Mouse (Mus musculus) forebrain, embryonic 12.5 days (tissue): ENCODE measurements around the gene Las1l. TPM values are rescaled to one million over a fixed set of nuclear protein-coding genes. Genes with fewer than 3 reads are reported as not detected.
"Not testable (repeated sequence)": the region's sequence is repeated elsewhere in the genome, so short reads cannot be mapped to it uniquely, and the experiment has no call there.

ENCODE experiments used
- ATAC-seq: fragments of 200-750 bp; cut with Nextera tagmentation; 2 replicates; pipeline ENCODE4 v1.8.0; 2017; ENCODE audit warnings: moderate TSS enrichment; ENCODE audit not compliant: low FRiP score
- H3K27ac ChIP-seq: fragments of 300-500 bp; sonication (generic); 2 replicates; pipeline ENCODE4 v1.5.1; 2016; ENCODE audit warnings: mild to moderate bottlenecking
- H3K27me3 ChIP-seq: fragments of 300-500 bp; sonication (generic); 2 replicates; pipeline ENCODE4 v1.6.1; 2016; ENCODE audit warnings: mild to moderate bottlenecking
- H3K36me3 ChIP-seq: fragments of 300-500 bp; sonication (generic); replicated peaks from 2 replicates; pipeline ENCODE4 v1.6.1; 2016; ENCODE audit warnings: mild to moderate bottlenecking
- H3K4me1 ChIP-seq: fragments of 300-500 bp; sonication (generic); 2 replicates; pipeline ENCODE4 v1.6.1; 2016
- H3K4me2 ChIP-seq: fragments of 300-500 bp; sonication (generic); 2 replicates; pipeline ENCODE4 v1.6.1; 2016; ENCODE audit warnings: mild to moderate bottlenecking, moderate library complexity
- H3K4me3 ChIP-seq: fragments of 300-500 bp; sonication (generic); replicated peaks from 2 replicates; pipeline ENCODE4 v1.5.1; 2016; ENCODE audit warnings: mild to moderate bottlenecking
- H3K9ac ChIP-seq: fragments of 300-500 bp; sonication (generic); 2 replicates; pipeline ENCODE4 v1.6.1; 2016; ENCODE audit warnings: mild to moderate bottlenecking
- H3K9me3 ChIP-seq: fragments of 300-500 bp; sonication (generic); 2 replicates; pipeline ENCODE4 v1.6.1; 2016
- WGBS: fragments of 180-500 bp; shearing (Covaris S2); methylation state at CpG from one replicate; pipeline ENCODE4 v1.1.7; 2016; 5-methylcytosine and 5-hydroxymethylcytosine counted together
- polyA plus RNA-seq: library from polyadenylated mRNA; unstranded; fragments of >200 nt; fragmentation: Nextera tagmentation; extraction: Ambion mirVana; gene quantifications from 2 replicates; pipeline ENCODE4 v1.2.1, GENCODE M21; 2016

Las1l gene
- polyA plus RNA-seq: 69.0 and 69.4 TPM in 2 replicates

GRCm38 (mm10) chrX:95956497-95957293 lies at the start of gene Las1l:
Gene Las1l (minus strand): TSS chrX:95956962.
- peak within 1 kb of the TSS; percentile 58 for H3K4me2 ChIP-seq
- H3K9me3 ChIP-seq: no peaks in the 10 kb centered on the region
- peak; percentile 100 for ATAC-seq
- H3K36me3 ChIP-seq: 0 out of 2 replicates have a peak, but pooled peaks cover 3% of the 10 kb centered on the region
- H3K4me1 ChIP-seq: peaks cover 7% of the 10 kb centered on the region; the same call in 1 of the 2 replicates
- peak within 1 kb of the TSS; percentile 45; the same call in 1 of the 2 replicates for H3K9ac ChIP-seq
- no peak within 1 kb of the TSS for H3K27ac ChIP-seq
- peak within 1 kb of the TSS; percentile 50 for H3K4me3 ChIP-seq
- WGBS: 21% methylated on average over 42 of the region's 42 CpGs
- H3K27me3 ChIP-seq: no peaks in the 10 kb centered on the region

GRCm38 (mm10) chrX:96006395-96006794 lies 49.6 kb upstream of the Las1l start:
- H3K9ac ChIP-seq: no peak overlapping the region
- H3K4me2 ChIP-seq: no peak overlapping the region
- H3K27ac ChIP-seq: no peak overlapping the region
- H3K9me3 ChIP-seq: no peaks in the 10 kb centered on the region
- 79% methylated on average over 6 of the region's 6 CpGs for WGBS
- H3K36me3 ChIP-seq: no peaks in the 10 kb centered on the region
- ATAC-seq: no peak
- no peaks in the 10 kb centered on the region for H3K27me3 ChIP-seq
- H3K4me1 ChIP-seq: no peaks in the 10 kb centered on the region
- no peak overlapping the region for H3K4me3 ChIP-seq

- Histone ChIP-seq H3K27ac (no peak overlapping the region), H3K9me3 (no peaks in the 10 kb centered on the region), H3K4me2 (no peak overlapping the region), H3K4me3 (no peak overlapping the region), H3K4me1 (no peaks in the 10 kb centered on the region), H3K36me3 (no peaks in the 10 kb centered on the region), H3K9ac (no peak overlapping the region), H3K27me3 (no peaks in the 10 kb centered on the region)
- no peak for ATAC-seq
- WGBS: 66% methylated on average over 6 of the region's 6 CpGs
Measured at GRCm38 (mm10) chrX:95999601-96000000, 42.8 kb upstream of the Las1l start.

- no peaks in the 10 kb centered on the region for H3K4me1 ChIP-seq
- no peak overlapping the region for H3K27ac ChIP-seq
- H3K4me3 ChIP-seq: no peak overlapping the region
- no peak overlapping the region for H3K9ac ChIP-seq
- no peak overlapping the region for H3K4me2 ChIP-seq
- WGBS: 77% methylated on average over 3 of the region's 3 CpGs
- no peaks in the 10 kb centered on the region for H3K36me3 ChIP-seq
- no peaks in the 10 kb centered on the region for H3K9me3 ChIP-seq
- no peak for ATAC-seq
- no peaks in the 10 kb centered on the region for H3K27me3 ChIP-seq
Measured at GRCm38 (mm10) chrX:95993206-95993605, 36.4 kb upstream of the Las1l start.

- Histone ChIP-seq H3K9ac (no peak overlapping the region), H3K4me2 (no peak overlapping the region), H3K9me3 (no peaks in the 10 kb centered on the region), H3K4me3 (no peak overlapping the region), H3K4me1 (peaks cover 3% of the 10 kb centered on the region; the same call in 1 of the 2 replicates), H3K36me3 (no peaks in the 10 kb centered on the region), H3K27me3 (no peaks in the 10 kb centered on the region; the same call in 1 of the 2 replicates), H3K27ac (no peak overlapping the region)
- WGBS: 77% methylated on average over 9 of the region's 9 CpGs
- no peak for ATAC-seq
Measured at GRCm38 (mm10) chrX:95969936-95970335, 13.2 kb upstream of the Las1l start.

GRCm38 (mm10) chrX:95969116-95969515 lies 12.4 kb upstream of the Las1l start:
- 32% methylated on average over 6 of the region's 6 CpGs for WGBS
- no peak; the same call in 1 of the 2 replicates for ATAC-seq
- no peak overlapping the region for H3K4me2 ChIP-seq

GRCm38 (mm10) chrX:95968594-95968965 lies 11.8 kb upstream of the Las1l start:
- ATAC-seq: peak; percentile 95
- H3K36me3 ChIP-seq: no peaks in the 10 kb centered on the region
- 28% methylated on average over 6 of the region's 6 CpGs for WGBS

More at GRCm38 (mm10) chrX:95969116-95969515, 12.4 kb upstream of the Las1l start:
- Histone ChIP-seq H3K27me3 (no peaks in the 10 kb centered on the region; the same call in 1 of the 2 replicates), H3K36me3 (no peaks in the 10 kb centered on the region), H3K4me3 (no peak overlapping the region), H3K9me3 (no peaks in the 10 kb centered on the region), H3K27ac (peak overlapping the region; percentile 31; the same call in 1 of the 2 replicates), H3K9ac (no peak overlapping the region), H3K4me1 (peaks cover 3% of the 10 kb centered on the region; the same call in 1 of the 2 replicates)

GRCm38 (mm10) chrX:95967847-95968593 lies 11.3 kb upstream of the Las1l start:
- peak; percentile 90 for ATAC-seq

More at GRCm38 (mm10) chrX:95968594-95968965, 11.8 kb upstream of the Las1l start:
- peak overlapping the region; percentile 56 for H3K4me2 ChIP-seq
- peak overlapping the region; percentile 55 for H3K9ac ChIP-seq
- no peaks in the 10 kb centered on the region for H3K9me3 ChIP-seq
- peak overlapping the region; percentile 38 for H3K4me3 ChIP-seq
- no peaks in the 10 kb centered on the region; the same call in 1 of the 2 replicates for H3K27me3 ChIP-seq
- peak overlapping the region; percentile 91 for H3K27ac ChIP-seq
- peaks cover 3% of the 10 kb centered on the region; the same call in 1 of the 2 replicates for H3K4me1 ChIP-seq

GRCm38 (mm10) chrX:95965036-95965435 lies 8.3 kb upstream of the Las1l start:
- no peak overlapping the region for H3K4me3 ChIP-seq
- H3K9ac ChIP-seq: no peak overlapping the region
- no peak for ATAC-seq
- WGBS: 84% methylated on average over 6 of the region's 6 CpGs
- H3K4me2 ChIP-seq: no peak overlapping the region
- no peaks in the 10 kb centered on the region; the same call in 1 of the 2 replicates for H3K27me3 ChIP-seq
- H3K36me3 ChIP-seq: no peaks in the 10 kb centered on the region
- H3K4me1 ChIP-seq: peaks cover 3% of the 10 kb centered on the region; the same call in 1 of the 2 replicates
- no peak overlapping the region for H3K27ac ChIP-seq
- no peaks in the 10 kb centered on the region for H3K9me3 ChIP-seq

More at GRCm38 (mm10) chrX:95967847-95968593, 11.3 kb upstream of the Las1l start:
- Histone ChIP-seq H3K4me1 (peaks cover 3% of the 10 kb centered on the region; the same call in 1 of the 2 replicates), H3K4me3 (peak overlapping the region; percentile 38), H3K27ac (peak overlapping the region; percentile 91), H3K36me3 (no peaks in the 10 kb centered on the region), H3K27me3 (no peaks in the 10 kb centered on the region; the same call in 1 of the 2 replicates), H3K9ac (peak overlapping the region; percentile 55), H3K9me3 (no peaks in the 10 kb centered on the region), H3K4me2 (peak overlapping the region; percentile 56)
- WGBS: 32% methylated on average over 28 of the region's 28 CpGs

- H3K4me1 ChIP-seq: peaks cover 3% of the 10 kb centered on the region; the same call in 1 of the 2 replicates
- no peaks in the 10 kb centered on the region; the same call in 1 of the 2 replicates for H3K27me3 ChIP-seq
- no peak for ATAC-seq
- no peak overlapping the region for H3K4me2 ChIP-seq
- H3K27ac ChIP-seq: no peak overlapping the region
- H3K9ac ChIP-seq: no peak overlapping the region
- no peaks in the 10 kb centered on the region for H3K36me3 ChIP-seq
- H3K9me3 ChIP-seq: no peaks in the 10 kb centered on the region
- H3K4me3 ChIP-seq: no peak overlapping the region
- WGBS: 82% methylated on average over 2 of the region's 2 CpGs
Measured at GRCm38 (mm10) chrX:95963366-95963765, 6.6 kb upstream of the Las1l start.

- H3K36me3 ChIP-seq, H3K4me1 ChIP-seq, H3K27ac ChIP-seq, ATAC-seq, H3K9ac ChIP-seq, H3K27me3 ChIP-seq, H3K9me3 ChIP-seq: not testable (repeated sequence)
- Histone ChIP-seq H3K4me2 (peak overlapping the region; percentile 43), H3K4me3 (peak overlapping the region; percentile 50)
- 53% methylated on average over 11 of the region's 11 CpGs for WGBS
Measured at GRCm38 (mm10) chrX:95957461-95957860, 699 bp upstream of the Las1l start.

- H3K4me2 ChIP-seq: no peak overlapping the region
- peaks cover 8% of the 10 kb centered on the region; the same call in 1 of the 2 replicates for H3K36me3 ChIP-seq
- H3K27me3 ChIP-seq: no peaks in the 10 kb centered on the region
- H3K9me3 ChIP-seq: no peaks in the 10 kb centered on the region
- no peak overlapping the region for H3K27ac ChIP-seq
- peaks cover 8% of the 10 kb centered on the region for H3K4me1 ChIP-seq
- H3K4me3 ChIP-seq: no peak overlapping the region
- ATAC-seq: no peak
- H3K9ac ChIP-seq: no peak overlapping the region
- WGBS: 47% methylated on average over 3 of the region's 3 CpGs
Measured at GRCm38 (mm10) chrX:95950776-95951175, 6.0 kb downstream of the Las1l start.
